Mouse (Mus musculus) megakaryocyte, embryonic 14.5 days (primary cell): Measurements from ENCODE around the gene Slc7a9.

Experiments used
- FLI1 ChIP-seq: IDR thresholded peaks from 2 replicates; pipeline ENCODE4 v1.6.1; 2012; ENCODE audit warnings: low read length, inconsistent platforms, mixed read lengths
- GATA1 ChIP-seq: IDR thresholded peaks from 3 replicates; pipeline ENCODE4 v1.6.1; 2012; ENCODE audit warnings: mixed read lengths, low read length, inconsistent platforms, borderline replicate concordance

DNA sequence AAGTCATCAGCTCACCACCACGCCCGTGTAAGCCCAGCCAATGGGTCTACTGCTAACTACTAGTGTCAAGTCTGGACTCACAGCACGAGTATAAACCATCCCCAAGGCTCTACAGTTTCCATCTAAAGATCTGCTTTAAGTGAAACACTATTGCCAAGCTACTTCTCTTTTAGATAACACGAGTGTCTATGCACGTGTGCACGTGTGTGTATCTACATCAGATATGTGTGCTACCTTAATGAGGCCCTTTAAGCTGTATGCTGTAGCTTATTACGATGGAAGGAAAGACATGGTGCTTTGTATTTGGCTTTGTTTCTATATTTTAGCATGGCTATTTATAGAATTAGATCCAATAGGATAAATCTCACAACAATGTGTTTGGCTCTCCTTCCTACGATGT lies 38.0 kb downstream of the Slc7a9 start:
- TF ChIP-seq GATA1: no peak
- no peak for TF ChIP-seq FLI1
